Mouse (Mus musculus) ES-E14 (cell line): ENCODE measurements at regions not wholly inside any gene's neighbourhood (a gene's known extent, or its start where the extent isn't known, plus 50 kb on each side); places are given as distances from the start of the nearest gene placed in this dataset.
A peak's percentile ranks its signal among the peaks of the same experiment; 100 is the strongest.

Source experiments
- CHD2 ChIP-seq: IDR thresholded peaks from 2 replicates; pipeline ENCODE4 v1.6.1; 2014; ENCODE audit warnings: mild to moderate bottlenecking, low read depth, low read length, inconsistent platforms
- MAFK ChIP-seq: IDR thresholded peaks from 2 replicates; pipeline ENCODE4 v1.6.1; 2014; ENCODE audit warnings: mild to moderate bottlenecking, low read depth, low read length, inconsistent platforms; ENCODE audit not compliant: insufficient read depth
- ZC3H11A ChIP-seq: IDR thresholded peaks from 2 replicates; pipeline ENCODE4 v1.6.1; 2012; ENCODE audit warnings: low read depth, mild to moderate bottlenecking, inconsistent platforms, low read length, borderline replicate concordance
- ZNF384 ChIP-seq: IDR thresholded peaks from 2 replicates; pipeline ENCODE4 v1.6.1; 2012; ENCODE audit warnings: low read depth, low read length, inconsistent platforms

DNA sequence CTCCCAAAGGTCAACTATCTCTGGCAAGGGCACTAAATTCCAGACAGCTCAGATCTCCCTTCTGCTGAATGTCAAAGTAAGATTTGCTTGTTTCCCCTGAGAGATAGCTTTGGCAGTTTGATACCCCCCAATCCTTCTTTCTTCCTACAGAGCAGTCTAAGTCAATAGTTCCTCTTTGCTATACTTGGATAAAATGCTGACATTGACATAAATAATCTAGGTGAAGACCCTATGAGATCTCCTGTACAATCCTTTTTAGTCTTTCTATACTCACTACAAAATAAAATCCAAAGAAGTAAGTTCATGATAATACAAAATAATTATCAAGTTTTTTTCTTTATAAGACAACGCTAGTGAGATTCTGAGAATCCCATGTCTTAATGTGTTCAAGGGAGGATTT, 432.9 kb upstream of the Fam174a start:
- TF ChIP-seq ZC3H11A: no peak
- TF ChIP-seq MAFK: 0 out of 2 replicates have a peak, but pooled peaks have one; percentile 30
- TF ChIP-seq CHD2: no peak
- TF ChIP-seq ZNF384: no peak
